Mouse (Mus musculus): ENCODE data around the gene Cul1.

The Cul1 gene

DNA sequence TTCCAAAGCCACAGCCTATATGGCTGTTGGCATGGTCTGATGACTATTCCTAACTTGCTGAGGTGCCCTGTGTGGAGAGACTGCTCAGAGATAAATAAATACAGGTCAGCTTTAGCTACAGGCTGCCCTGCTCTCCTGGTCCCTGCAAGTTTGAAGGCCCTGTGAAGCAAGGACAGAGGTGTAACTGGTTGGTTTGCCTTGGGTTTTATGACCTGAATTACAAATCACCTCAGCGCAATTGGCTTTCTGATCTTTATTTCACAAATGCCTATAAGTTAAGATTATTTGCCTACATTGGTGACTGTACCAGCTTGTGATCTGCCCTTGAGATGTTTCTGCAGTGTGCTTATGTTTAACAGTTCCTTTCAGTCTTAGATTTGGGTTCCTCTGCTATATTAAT lies 28.8 kb downstream of the Cul1 start:
- DNase-seq, result no peak

- no peak for DNase-seq
These were observed 41.4 kb downstream of the Cul1 start for GRCm38 (mm10) chr6:47494562-47494961.

DNA sequence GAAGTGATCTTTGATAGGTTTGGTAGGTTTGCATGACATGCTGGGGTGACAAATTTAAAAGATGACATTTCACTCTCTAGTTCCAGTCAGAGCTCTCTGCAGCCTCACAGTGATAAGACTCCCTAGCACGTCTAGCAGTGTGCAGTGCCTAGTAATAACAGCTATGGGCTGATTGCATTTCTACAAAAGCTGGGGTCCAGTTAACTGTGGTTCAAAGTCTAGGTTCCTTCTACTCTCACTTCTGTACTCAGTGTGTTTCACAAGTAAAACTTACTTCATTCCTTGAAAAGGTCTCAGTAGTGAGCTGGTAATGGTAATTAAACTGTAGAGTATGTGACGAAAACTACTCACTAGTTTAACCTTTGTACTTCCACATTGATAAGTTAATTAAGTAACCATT lies 66.8 kb downstream of the Cul1 start:
- DNase-seq, result no peak

DNA sequence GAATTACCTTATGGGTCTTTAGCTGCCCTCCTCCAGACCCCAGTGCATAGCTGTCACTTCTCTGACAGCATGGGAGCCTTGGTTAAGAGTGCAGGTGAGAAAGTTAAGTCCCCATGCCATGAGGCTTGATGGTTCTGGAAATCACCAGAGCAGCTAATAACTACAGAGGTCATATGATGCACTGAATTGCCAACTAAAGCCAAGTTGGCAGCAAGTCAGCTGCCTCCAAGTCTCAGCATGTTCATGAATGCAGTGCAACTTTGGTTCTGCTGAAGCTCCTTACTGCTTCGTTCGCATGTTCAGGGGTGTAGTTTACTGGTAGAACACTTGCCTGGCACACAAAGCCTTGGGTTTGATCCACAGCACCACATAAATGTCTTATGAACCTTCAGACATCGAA lies 69.2 kb downstream of the Cul1 start:
- no peak for DNase-seq

GRCm38 (mm10) chr6:47525041-47525440 lies 71.8 kb downstream of the Cul1 start:
- no peak for DNase-seq

- no peak for DNase-seq
These were observed 73.2 kb downstream of the Cul1 start for GRCm38 (mm10) chr6:47526446-47526845.

- no peak for DNase-seq
These were observed 73.9 kb downstream of the Cul1 start for GRCm38 (mm10) chr6:47527129-47527528.

DNA sequence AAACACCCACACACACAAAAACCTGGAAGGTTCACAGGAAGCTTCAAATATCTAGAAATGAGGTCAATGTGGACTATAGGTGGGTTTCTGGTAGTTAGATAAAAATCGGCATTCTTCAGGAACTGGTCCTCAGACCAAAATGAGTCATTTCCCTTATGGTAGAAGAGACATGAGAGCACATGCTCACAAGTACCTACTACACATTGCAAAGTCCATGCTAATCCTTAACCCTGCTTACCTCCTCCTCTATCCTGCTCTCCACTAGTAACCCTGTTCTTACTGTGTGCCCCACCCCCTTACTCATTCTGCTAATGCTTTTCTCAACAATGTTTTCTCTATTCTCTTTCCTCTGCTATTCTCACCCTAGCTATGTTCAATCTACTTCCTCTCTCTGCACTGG lies 74.5 kb downstream of the Cul1 start:
- DNase-seq, result no peak

- DNase-seq, result no peak
These were observed 79.3 kb downstream of the Cul1 start for GRCm38 (mm10) chr6:47532547-47532946.

DNA sequence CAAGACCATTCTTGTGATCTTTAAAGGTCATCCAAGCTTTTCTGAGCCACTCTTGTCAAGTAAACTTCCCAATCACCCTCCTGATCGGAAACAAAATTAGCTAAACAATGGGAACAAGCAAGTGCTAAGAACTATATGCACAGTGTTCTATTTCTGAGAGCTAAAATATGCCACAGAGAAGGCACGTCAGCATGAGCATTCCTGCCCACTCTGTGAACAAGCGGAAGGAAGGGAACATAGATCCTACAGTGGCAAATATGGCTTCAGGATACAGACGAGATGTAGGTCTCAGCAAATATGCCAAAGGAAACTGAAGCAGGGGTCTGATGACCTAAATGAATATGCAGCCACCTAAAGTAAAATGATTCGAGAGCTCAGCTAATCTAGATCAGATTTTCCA lies 82.1 kb downstream of the Cul1 start:
- DNase-seq, result no peak

DNA sequence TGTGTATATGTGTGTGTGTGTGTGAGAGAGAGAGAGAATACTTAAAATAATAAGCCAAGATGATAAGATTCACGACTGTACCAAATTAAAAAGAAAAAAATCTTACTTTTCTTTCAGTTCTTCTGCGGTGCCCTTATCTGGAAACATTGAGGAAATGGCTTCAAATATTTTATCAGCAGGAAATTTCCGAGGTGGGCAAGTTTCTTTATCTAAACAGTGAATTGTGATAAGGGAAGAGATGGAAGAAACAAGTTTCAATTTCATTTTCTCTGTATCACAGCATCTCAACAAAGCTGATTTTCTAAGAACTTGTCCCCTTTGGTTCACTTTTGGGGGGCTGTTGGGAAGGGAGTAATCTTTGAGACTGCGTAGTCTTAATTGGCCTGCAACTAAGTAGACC lies 99.1 kb downstream of the Cul1 start:
- DNase-seq, result no peak

- no peak for DNase-seq
These were observed 106.1 kb downstream of the Cul1 start for GRCm38 (mm10) chr6:47559287-47559686.

DNA sequence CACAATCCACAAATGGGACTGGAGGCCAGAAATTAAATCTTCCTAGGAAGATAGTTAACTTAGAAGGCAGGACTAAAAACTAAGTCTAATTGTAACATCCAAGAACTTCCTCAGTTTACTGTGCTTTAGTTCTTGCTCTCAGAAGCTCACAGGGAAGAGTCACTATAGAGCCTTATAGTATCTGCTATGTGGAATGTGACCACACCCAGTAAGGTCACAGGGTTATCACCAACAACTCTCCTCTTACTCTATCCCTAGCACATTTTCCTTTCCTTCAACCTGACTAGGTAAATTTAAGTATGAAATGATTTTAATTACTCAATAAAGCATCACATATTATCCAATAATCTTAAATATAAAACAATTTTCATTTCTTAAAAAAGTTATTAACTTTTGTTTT lies 107.2 kb downstream of the Cul1 start:
- DNase-seq, result no peak

DNA sequence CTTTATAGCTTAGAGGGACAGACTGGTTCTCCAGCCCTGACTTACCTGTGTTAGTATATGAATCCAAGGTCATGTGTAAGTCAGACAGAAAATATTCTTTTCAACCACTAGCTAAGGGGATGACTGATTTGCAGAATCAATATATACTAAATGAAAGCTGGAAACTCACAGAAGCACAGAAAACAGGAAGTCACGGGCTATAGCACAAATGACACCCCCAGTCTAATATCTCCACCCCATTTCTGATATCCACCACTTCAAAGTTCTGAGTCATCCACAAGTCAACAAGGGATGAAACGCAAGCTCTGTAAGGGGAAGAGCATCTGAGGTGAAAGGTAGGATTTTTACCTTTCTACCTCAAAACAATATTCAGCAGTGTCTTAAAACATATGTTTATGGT lies 107.6 kb downstream of the Cul1 start:
- no peak for DNase-seq

DNA sequence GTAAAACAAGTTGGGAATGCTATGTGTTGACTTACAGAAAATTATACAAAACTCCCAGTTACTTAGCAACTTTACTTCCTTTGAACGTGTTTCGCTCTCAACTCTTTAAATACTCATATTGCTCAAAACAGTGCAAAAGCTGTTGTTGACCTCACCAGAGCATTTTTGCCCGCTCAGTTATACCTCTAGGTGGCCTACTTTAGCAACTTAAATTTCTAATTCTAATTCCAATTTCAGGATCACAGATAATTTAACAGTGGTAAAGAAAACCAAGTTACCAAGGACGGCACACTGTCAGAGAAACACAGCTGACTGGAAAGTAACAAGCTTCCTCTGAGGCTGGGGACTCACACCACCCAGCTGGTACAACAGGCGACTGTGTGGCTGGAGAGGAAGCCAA lies 108.2 kb downstream of the Cul1 start:
- DNase-seq, result no peak

GRCm38 (mm10) chr6:47565326-47566035 lies 112.3 kb downstream of the Cul1 start:
- DNase-seq, result no peak

- DNase-seq, result no peak
These were observed 119.7 kb downstream of the Cul1 start for GRCm38 (mm10) chr6:47572887-47573286.
